ENCODE assay signal across 9 mouse cellular contexts in genomic region chr17:87174651-87175331, GRCm38 (mm10).
A peak's percentile ranks its signal among the peaks of the same experiment; 100 is the strongest.
DNase-seq lines count a peak whose midpoint lies in the region; ATAC-seq and TF ChIP-seq lines count a peak whose summit lies in the region.
"Had no signal": no experiment of that assay in that cellular context is flagged by ENCODE, and none has a peak within 500 bp of the region (broad histone marks: within the 10 kb centered on the region; RNA-seq: fewer than 3 reads in every experiment).

No protein-coding gene starts in this region.

- 69% methylated on average over 9 of the region's 9 CpGs for WGBS in heart, embryonic 12.5 days
- 83% methylated on average over 9 of the region's 9 CpGs for WGBS in thymus, adult 2 months

- no peak overlapping the region for H3K4me2 ChIP-seq in heart, embryonic 12.5 days
- H3K4me2 ChIP-seq: limb, embryonic 13.5 days had no signal

- no peaks in the 10 kb centered on the region for H3K27me3 ChIP-seq in heart, embryonic 12.5 days (replicated peaks)
- H3K27me3 ChIP-seq in thymus, adult 2 months (ENCODE audit: control insufficient read depth, insufficient read depth, low read length): no peaks in the 10 kb centered on the region
- H3K27me3 ChIP-seq: limb, embryonic 13.5 days had no signal

- no peak for ATAC-seq in heart, embryonic 12.5 days (ENCODE audit: insufficient number of reproducible peaks, low FRiP score)

- H3K4me3 ChIP-seq in heart, embryonic 12.5 days: no peak overlapping the region
- no peak overlapping the region for H3K4me3 ChIP-seq in thymus, adult 2 months (ENCODE audit: control insufficient read depth, insufficient read depth, low read length)
- H3K4me3 ChIP-seq: limb, embryonic 13.5 days had no signal

- H3K9me3 ChIP-seq in heart, embryonic 12.5 days (replicated peaks): peaks cover 7% of the 10 kb centered on the region; the same call in 1 of the 2 replicates

- H3K27ac ChIP-seq in heart, embryonic 12.5 days (ENCODE audit: poor library complexity, severe bottlenecking): peak overlapping the region; percentile 42; the same call in 1 of the 2 replicates
- H3K27ac ChIP-seq in thymus, adult 2 months (ENCODE audit: control insufficient read depth, insufficient read depth, low read length): no peak overlapping the region
- H3K27ac ChIP-seq: limb, embryonic 13.5 days had no signal

- no peak for TF ChIP-seq POLR2A in thymus, adult 2 months (IDR thresholded peaks at IDR 0.05; ENCODE audit: control insufficient read depth, extremely low read depth, insufficient read depth, low read length, poor library complexity)

- no peak overlapping the region for H3K9ac ChIP-seq in heart, embryonic 12.5 days
- H3K9ac ChIP-seq: limb, embryonic 13.5 days had no signal

- H3K4me1 ChIP-seq in heart, embryonic 12.5 days (replicated peaks): peaks cover 40% of the 10 kb centered on the region
- H3K4me1 ChIP-seq in thymus, adult 2 months (replicated peaks; ENCODE audit: control insufficient read depth, insufficient read depth, low read length): peaks cover 30% of the 10 kb centered on the region

- TF ChIP-seq CTCF in thymus, adult 2 months (IDR thresholded peaks at IDR 0.05; ENCODE audit: borderline replicate concordance, control insufficient read depth, extremely low read depth, insufficient read depth, low read length, poor library complexity): no peak

- peak; percentile 26 for DNase-seq in kidney, adult 11 months
- no peak for DNase-seq in kidney, adult 18-20 months
- DNase-seq in adipocyte (ENCODE audit: low spot score): peak; percentile 40
- DNase-seq in kidney, postnatal 4 days: peak; percentile 71 to 80
- no peak for DNase-seq in left cerebral cortex, adult 11 months (ENCODE audit: low spot score)
- no peak for DNase-seq in thymus, adult 2 months
- no peak for DNase-seq in retina, embryonic 14.5 days (ENCODE audit: low spot score)

- no peaks in the 10 kb centered on the region for H3K36me3 ChIP-seq in heart, embryonic 12.5 days
- H3K36me3 ChIP-seq in thymus, adult 2 months (ENCODE audit: control insufficient read depth, insufficient read depth, low read length): no peaks in the 10 kb centered on the region
- H3K36me3 ChIP-seq: limb, embryonic 13.5 days had no signal

Comparison
In these comparisons a context has a peak if more than half of its experiments do, and no peak if none do; other contexts are left out.
1. DNase-seq: peak in kidney, adult 11 months (single experiment), adipocyte (single experiment) and kidney, postnatal 4 days (2 of 2); none in kidney, adult 18-20 months (single experiment), left cerebral cortex, adult 11 months (single experiment), thymus, adult 2 months (single experiment) and retina, embryonic 14.5 days (single experiment).